In genomic region chr10:77603021-77603420, GRCm38 (mm10) we compare ENCODE assay signal across 21 mouse cellular contexts. TPM values are rescaled to one million over a fixed set of nuclear protein-coding genes. Genes with fewer than 3 reads are reported as not detected.
"Had no signal": no experiment of that assay in that cellular context is flagged by ENCODE, and none has a peak within 500 bp of the region (broad histone marks: within the 10 kb centered on the region; RNA-seq: fewer than 3 reads in every experiment).

No protein-coding gene starts in this region.

- ATAC-seq: midbrain, embryonic 13.5 days; midbrain, embryonic 15.5 days had no signal

- H3K27me3 ChIP-seq: midbrain, embryonic 13.5 days; midbrain, embryonic 15.5 days; neural tube, embryonic 13.5 days; neural tube, embryonic 15.5 days had no signal

- DNase-seq: lung, adult 18-20 months; lung, embryonic 14.5 days; lung, postnatal 10 days; lung, postnatal 4 days; retina, postnatal 1 day; right cerebral cortex, adult 18-20 months; right cerebral cortex, postnatal 25 days; right cerebral cortex, postnatal 4 days; spleen, adult 18-20 months; thymus, adult 18-20 months; thymus, postnatal 14 days; thymus, postnatal 36 days had no signal

- H3K9ac ChIP-seq: lung, embryonic 14.5 days; midbrain, embryonic 13.5 days; midbrain, embryonic 15.5 days; neural tube, embryonic 13.5 days; neural tube, embryonic 15.5 days had no signal

- H3K9me3 ChIP-seq: midbrain, embryonic 13.5 days; midbrain, embryonic 15.5 days; neural tube, embryonic 15.5 days had no signal

- H3K4me2 ChIP-seq: lung, embryonic 14.5 days; midbrain, embryonic 11.5 days; midbrain, embryonic 13.5 days; midbrain, embryonic 15.5 days; neural tube, embryonic 13.5 days; neural tube, embryonic 15.5 days had no signal

- H3K27ac ChIP-seq: midbrain, embryonic 13.5 days; midbrain, embryonic 15.5 days; neural tube, embryonic 13.5 days; neural tube, embryonic 15.5 days had no signal

- H3K4me3 ChIP-seq: midbrain, embryonic 13.5 days; midbrain, embryonic 15.5 days; neural tube, embryonic 13.5 days; neural tube, embryonic 15.5 days had no signal

RNA-seq across cellular contexts. Expression of gene Gm49325, which starts 3.0 kb away (rescaled TPM):
- total RNA-seq: megakaryocyte, adult 5-6 weeks; midbrain, postnatal 0 days had no signal
- polyA plus RNA-seq: midbrain, embryonic 11.5 days; midbrain, embryonic 15.5 days; small intestine, adult 2 months; stomach, embryonic 14.5 days had no signal
